Mouse (Mus musculus): Measurements from ENCODE around the gene Chst13.

DNA sequence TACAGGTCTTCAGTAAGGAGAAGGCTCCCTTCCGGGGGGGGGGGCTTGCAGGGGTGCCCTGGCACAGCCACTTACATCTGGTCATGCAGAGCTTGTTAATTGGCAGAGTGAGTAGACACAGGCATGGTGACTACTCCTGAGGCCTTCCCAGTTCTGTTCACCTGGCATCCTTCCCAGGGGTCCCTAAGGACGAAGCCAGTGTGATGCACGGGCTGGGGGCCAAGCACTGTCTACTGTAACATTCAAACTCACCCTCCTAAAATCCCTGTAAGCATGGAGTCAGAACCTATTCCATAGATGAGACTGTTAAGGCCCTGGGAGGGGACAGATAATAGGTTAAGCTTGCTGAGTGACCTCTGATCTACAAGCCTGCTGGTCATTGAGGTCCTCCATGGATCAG is 959 bp downstream of the Chst13 start:
- TF ChIP-seq CTCF (conservative IDR thresholded peaks at IDR 0.05; ENCODE audit: insufficient read depth, insufficient read length, low read depth, low read length) (no peak), POLR2A (IDR thresholded peaks at IDR 0.05; ENCODE audit: low read depth, low read length) (no peak)

All from kidney, adult 2 months (tissue).